Mouse (Mus musculus) left cerebral cortex, postnatal 36 days (tissue): Measurements from ENCODE around the gene Klhdc4. TPM values are rescaled to one million over a fixed set of nuclear protein-coding genes. Genes with fewer than 3 reads are reported as not detected.

Experiments used
- DNase-seq, 2 experiments: peaks; one replicate each; pipeline ENCODE4 v3.0.0; 2021 to 2022; ENCODE audit warnings: low spot score in 2 of 2, mixed read lengths in 1 of 2
- intact Hi-C: fragments of 180-260 bp; cut with DNase I; formaldehyde crosslinking; loops from one replicate; pipeline ENCODE4 v1.15.1; 2025
- total RNA-seq, 2 experiments: library from RNA; stranded (reverse); gene quantifications; 2 replicates each; pipeline ENCODE4 v1.2.3; 2021

The Klhdc4 gene
- total RNA-seq, 2 experiments from 2014 or later, result 29.0 to 34.2 TPM

- intact Hi-C loops, result loop anchor here (5.0 kb wide), 1 partner anchor 37 kb away; no protein-coding TSS in a partner anchor
- no peak for DNase-seq
These were observed 60.3 kb downstream of the Klhdc4 start for GRCm38 (mm10) chr8:121769095-121769494.

DNA sequence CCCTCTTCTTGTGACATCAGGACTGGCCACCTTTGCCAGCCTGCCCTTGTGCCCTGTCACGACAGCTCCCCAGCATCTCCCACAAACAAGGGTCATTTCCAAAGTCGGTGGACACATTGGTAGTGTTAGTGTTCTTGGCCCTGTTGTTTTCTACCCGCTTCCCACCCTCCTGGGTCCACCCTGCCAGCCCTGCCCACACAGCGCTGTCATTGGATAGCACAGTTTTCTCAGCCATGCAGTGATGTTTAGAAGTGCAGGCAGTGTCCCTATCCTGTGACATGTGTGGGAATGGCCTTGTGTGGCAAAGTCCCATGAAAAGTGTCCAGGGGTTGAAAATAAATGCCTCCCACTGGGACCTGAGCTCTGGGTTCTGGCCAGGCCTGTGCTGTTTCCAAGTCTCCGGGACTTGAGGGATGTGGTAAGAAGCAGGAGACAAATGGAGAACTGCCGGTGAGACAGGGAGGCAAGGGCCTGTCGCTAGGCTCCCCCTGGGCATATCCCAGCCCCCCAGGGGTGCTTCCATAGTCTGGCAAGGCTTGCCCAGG lies 63.7 kb downstream of the Klhdc4 start:
- intact Hi-C loops, result loop anchor here (5.0 kb wide), 1 partner anchor 33 kb away; no protein-coding TSS in a partner anchor
- peak in 1 of 2 experiments; percentile 58 for DNase-seq

DNA sequence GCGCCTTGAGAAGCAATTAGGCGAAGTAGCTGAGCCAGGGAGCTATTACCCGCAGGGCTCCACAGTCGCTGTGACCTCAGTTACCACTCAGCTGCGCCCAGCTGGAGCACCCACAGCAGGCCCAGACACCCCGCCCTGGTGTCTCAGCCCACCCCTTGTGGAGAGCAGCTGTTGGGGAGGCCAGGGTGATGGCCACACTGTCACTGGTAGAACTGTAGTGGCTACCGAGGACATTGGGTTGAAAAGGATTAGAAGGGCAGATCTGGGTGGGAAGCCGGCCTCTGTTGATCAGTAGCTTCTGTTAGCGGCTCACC lies 65.7 kb downstream of the Klhdc4 start:
- DNase-seq, result no peak
- intact Hi-C loops, result no loop called here

GRCm38 (mm10) chr8:121762999-121763699 lies 66.2 kb downstream of the Klhdc4 start:
- intact Hi-C loops, result no loop called here
- no peak for DNase-seq

DNA sequence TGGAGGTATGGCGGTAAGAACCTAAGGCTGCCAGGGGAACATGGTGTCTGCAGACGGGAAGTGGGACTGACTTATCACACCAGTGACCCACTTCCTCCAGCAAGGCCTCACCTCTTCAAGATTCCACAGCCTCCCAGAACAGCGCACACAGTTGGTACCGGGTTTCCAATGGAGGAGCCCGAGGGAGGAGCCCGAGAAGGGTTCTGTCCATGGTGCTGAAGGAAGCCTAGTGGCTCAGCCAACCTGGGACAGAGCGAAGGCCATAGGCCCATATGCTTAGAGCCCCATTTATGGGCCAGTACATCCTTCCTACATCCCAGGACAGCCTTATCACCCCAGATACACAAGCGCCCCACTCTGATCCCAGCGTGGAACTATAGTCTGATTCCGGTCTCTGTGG lies 67.9 kb downstream of the Klhdc4 start:
- intact Hi-C loops, result no loop called here

GRCm38 (mm10) chr8:121760484-121760883 lies 68.9 kb downstream of the Klhdc4 start:
- intact Hi-C loops, result no loop called here
- no peak for DNase-seq

More for the DNA sequence above, 67.9 kb downstream of the Klhdc4 start:
- DNase-seq, result no peak

- intact Hi-C loops, result no loop called here
- peak in 1 of 2 experiments; percentile 53 for DNase-seq
These were observed 70.9 kb downstream of the Klhdc4 start for GRCm38 (mm10) chr8:121758470-121758869.

- DNase-seq, result no peak
- intact Hi-C loops, result no loop called here
These were observed 78.0 kb downstream of the Klhdc4 start for GRCm38 (mm10) chr8:121751407-121751806.

DNA sequence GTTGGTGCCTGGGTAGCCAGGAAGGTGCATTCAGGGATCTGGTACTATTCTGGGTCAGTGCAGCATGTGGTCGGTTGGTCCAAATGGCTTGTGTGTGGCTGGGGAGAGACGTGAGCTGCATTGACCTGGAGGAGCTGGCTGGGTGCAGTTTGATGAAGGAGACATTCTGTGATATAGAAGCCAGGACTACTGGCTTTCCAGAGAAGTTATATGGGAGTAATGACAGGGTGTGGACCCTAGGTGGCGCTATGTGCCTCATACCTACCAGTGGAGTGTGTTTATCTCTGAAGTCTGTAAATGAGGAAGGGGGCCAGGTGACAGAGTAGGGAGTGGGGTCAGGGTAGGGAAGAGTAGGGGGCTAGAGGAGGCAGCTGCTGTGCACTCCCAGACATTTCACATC lies 78.9 kb downstream of the Klhdc4 start:
- intact Hi-C loops, result no loop called here
- DNase-seq, result no peak

DNA sequence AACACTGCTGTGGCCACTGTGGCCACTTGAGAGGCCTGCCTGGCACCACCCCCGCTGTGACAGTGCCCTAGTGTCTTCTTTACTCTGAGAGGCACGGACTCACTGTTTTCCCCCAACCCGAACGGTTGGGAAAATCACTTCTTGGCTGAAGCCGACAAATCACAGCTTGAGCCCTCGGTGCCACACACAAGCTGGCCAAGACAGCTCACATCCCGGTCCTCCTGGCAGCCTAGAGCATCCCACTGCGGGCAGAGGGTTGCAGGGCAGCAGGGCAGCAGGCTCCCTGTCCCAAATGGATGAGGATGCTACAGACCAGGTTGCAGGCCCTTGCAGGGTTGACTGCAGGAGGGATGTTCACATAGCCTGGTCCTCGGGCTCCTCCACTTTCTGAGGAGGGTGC lies 79.9 kb downstream of the Klhdc4 start:
- DNase-seq, result no peak
- intact Hi-C loops, result no loop called here

Other genes starting within 250 kb of the Klhdc4 start
- gene Map1lc3b, start 239.2 kb downstream of the Klhdc4 start, total RNA-seq, result 100 to 1,000 TPM; 167 to 190 TPM
- gene Zcchc14, start 176.7 kb downstream of the Klhdc4 start, total RNA-seq, result 10 to 100 TPM; 61.3 to 75.3 TPM
- 100 to 1,000 TPM; 280 to 293 TPM for gene Jph3, start 99.9 kb downstream of the Klhdc4 start, total RNA-seq
- gene Slc7a5, start 78.1 kb upstream of the Klhdc4 start, total RNA-seq, result 10 to 100 TPM; 61.9 to 73.8 TPM
- gene Car5a, start 115.3 kb upstream of the Klhdc4 start, total RNA-seq, result not detected
- gene Banp, start 120.2 kb upstream of the Klhdc4 start, total RNA-seq, result 10 to 100 TPM; 25.8 to 47.8 TPM